Mouse (Mus musculus): ENCODE results near the gene Fndc3b.

GRCm38 (mm10) chr3:27745651-27746050 lies 34.5 kb upstream of the Fndc3b start:
- no peak for TF ChIP-seq CTCF (IDR thresholded peaks at IDR 0.05; ENCODE audit: borderline replicate concordance, insufficient read depth, low read length)
- TF ChIP-seq POLR2A (IDR thresholded peaks at IDR 0.05; ENCODE audit: low read depth, low read length) = no peak

Measured in embryonic fibroblast, embryonic 13.5 days (primary cell).